Mouse (Mus musculus): ENCODE measurements around the gene Ddb1. TPM values are rescaled to one million over a fixed set of nuclear protein-coding genes. Genes with fewer than 3 reads are reported as not detected.
"Not testable (repeated sequence)": the region's sequence is repeated elsewhere in the genome, so short reads cannot be mapped to it uniquely, and the experiment has no call there.

Gene Ddb1
- 2.3 and 2.8 TPM in 2 replicates for polyA plus RNA-seq (2012)

DNA sequence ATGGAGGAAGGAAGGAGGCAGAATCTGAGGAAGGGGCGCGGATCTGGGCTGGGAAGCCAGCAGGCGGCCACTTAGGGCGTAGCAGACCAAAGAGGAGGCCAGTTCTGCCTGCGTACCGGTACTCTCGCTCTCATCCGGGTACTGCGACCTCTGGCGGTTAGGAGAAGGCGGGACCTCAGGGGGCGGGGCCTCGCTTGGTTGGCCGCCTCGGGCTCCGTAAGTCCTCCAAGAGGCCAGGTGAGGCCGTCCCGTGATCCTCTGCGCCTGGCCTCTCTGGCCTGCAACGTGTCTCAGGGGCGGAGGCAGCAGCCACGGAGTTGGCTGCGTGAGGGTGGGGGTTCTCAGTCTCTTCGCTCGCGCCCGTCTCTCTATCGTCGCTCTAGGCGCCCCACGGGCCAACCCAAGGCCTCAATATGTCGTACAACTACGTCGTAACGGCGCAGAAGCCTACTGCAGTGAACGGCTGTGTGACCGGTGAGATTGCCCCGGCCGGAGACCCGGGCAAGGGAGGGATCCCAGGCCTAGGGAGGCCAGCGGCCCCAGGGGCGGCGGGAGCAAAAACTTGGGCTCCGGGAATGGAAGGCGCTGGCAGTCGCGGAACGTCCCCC is at the start of gene Ddb1, which contains the start of gene Tkfc:
Gene Ddb1, plus strand, starts transcription at position 35 of the 608 bp plus-strand sequence.
Gene Tkfc, minus strand, starts transcription at position 362 of the 608 bp plus-strand sequence.
- no peak for TF ChIP-seq GATA1 (IDR thresholded peaks at IDR 0.05; ENCODE audit: low read length)
- TF ChIP-seq TAL1 (IDR thresholded peaks at IDR 0.05; ENCODE audit: low read length), result no peak
- Histone ChIP-seq H3K4me1 (ENCODE audit: control insufficient read depth) (peaks cover 56% of the 10 kb centered on the region), H3K36me3 (ENCODE audit: control insufficient read depth) (peaks cover 45% of the 10 kb centered on the region)

DNA sequence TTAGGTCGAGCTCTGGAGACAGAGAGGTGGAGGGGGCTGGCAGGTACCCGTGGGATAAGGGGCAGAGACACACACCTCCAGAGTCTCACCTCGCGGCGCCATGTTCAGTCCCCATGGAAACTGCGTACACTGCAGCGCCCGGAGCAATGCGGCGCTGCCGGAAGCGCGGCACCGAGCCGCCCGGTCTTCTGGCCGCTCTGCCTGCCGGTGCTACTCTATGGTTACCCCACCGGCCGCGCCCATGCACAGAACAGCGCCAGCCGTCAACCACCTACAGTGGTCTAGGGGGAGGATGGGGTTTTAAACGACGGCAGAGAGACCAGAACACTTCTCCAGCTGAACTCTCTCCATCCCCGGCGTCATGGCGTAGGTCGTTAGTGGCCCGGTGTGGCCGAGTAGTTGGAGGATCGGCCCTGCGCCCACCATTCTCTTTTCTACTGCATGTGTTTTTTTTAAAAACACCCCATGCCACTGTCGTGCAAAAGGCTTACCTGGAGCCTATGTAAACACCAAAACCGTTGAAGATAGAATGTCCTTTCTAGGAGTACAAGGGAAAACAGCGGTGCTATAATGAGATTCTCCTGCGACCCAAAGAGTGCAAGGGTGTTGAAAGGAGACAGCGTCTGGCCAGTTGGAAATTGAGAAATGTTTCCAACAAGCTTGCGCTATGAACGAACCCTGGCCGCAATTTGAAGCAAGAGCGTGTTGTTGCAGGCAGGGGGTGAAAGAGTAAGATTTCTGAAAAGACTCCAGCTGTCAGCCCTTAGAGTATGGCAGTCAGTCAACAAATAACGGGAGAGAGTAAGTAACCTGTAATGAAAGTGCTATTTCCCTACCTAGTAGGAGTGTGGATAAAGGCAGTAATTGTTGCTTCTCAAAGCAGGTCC is 49.3 kb upstream of the Ddb1 start, which contains the start of gene Tmem216:
Gene Tmem216, minus strand, starts transcription at position 615 of the 887 bp plus-strand sequence.
- Histone ChIP-seq H3K4me3 (replicated peaks) (peak within 1 kb of the TSS; percentile 80), H3K27me3 (ENCODE audit: control insufficient read depth) (no peaks in the 10 kb centered on the region), H3K36me3 (ENCODE audit: control insufficient read depth) (peaks cover 11% of the 10 kb centered on the region), H3K9me3 (ENCODE audit: control insufficient read depth, low read length) (no peaks in the 10 kb centered on the region), H3K4me1 (ENCODE audit: control insufficient read depth) (peaks cover 26% of the 10 kb centered on the region)
- no peak for TF ChIP-seq TAL1 (IDR thresholded peaks at IDR 0.05; ENCODE audit: low read length)
- TF ChIP-seq GATA1 (IDR thresholded peaks at IDR 0.05; ENCODE audit: low read length), result no peak

More for the DNA sequence above, at the start of gene Ddb1, which contains the start of gene Tkfc:
- Histone ChIP-seq H3K27me3 (ENCODE audit: control insufficient read depth) (no peaks in the 10 kb centered on the region), H3K4me3 (replicated peaks) (peak within 1 kb of the TSS; percentile 86), H3K9me3 (ENCODE audit: control insufficient read depth, low read length) (no peaks in the 10 kb centered on the region)

DNA sequence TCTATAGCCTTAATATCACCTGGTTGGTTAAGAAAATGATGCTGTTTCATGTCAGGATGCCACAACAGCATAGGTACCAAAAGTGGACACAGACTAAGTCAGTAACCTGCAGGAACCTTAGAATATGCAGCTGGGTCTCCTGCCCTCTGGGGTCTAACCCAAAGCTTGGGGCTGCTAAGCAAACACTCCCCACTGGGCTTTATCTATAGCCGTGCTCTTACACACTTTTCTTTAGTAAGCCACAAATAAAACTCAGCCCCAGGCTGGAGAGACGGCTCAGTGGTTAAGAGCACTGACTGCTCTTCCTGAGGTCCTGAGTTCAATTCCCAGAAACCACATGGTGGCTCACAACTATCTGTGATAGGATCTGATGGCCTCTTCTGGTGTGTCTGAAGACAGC is 48.1 kb upstream of the Ddb1 start:
- Histone ChIP-seq H3K4me1 (ENCODE audit: control insufficient read depth) (peaks cover 26% of the 10 kb centered on the region), H3K36me3 (ENCODE audit: control insufficient read depth) (peaks cover 2% of the 10 kb centered on the region; the same call in 1 of the 2 replicates), H3K9me3 (ENCODE audit: control insufficient read depth, low read length) (no peaks in the 10 kb centered on the region), H3K27me3 (ENCODE audit: control insufficient read depth) (no peaks in the 10 kb centered on the region), H3K4me3 (replicated peaks) (no peak overlapping the region)
- no peak for TF ChIP-seq TAL1 (IDR thresholded peaks at IDR 0.05; ENCODE audit: low read length)
- TF ChIP-seq GATA1 (IDR thresholded peaks at IDR 0.05; ENCODE audit: low read length), result no peak

DNA sequence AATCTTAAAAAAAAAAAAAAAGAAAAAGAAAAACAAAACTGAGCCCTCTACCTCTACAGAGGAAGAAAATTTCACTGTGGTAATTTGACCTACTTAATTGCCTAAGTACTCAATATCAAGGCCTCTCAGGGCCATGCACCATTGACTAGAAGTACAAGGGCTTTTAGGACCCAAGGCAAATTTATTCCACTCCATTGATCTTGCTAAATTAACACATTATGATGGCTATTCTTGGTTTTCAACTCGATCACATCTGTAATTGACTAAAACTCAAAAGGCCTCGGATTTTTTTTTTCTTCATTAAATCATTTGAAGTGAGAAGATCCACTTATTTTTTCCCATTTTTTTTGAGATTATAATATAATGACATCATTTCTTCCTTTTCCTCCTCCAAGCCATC is 47.7 kb upstream of the Ddb1 start:
- TF ChIP-seq TAL1 (IDR thresholded peaks at IDR 0.05; ENCODE audit: low read length) (no peak), GATA1 (IDR thresholded peaks at IDR 0.05; ENCODE audit: low read length) (no peak)
- peaks cover 2% of the 10 kb centered on the region; the same call in 1 of the 2 replicates for H3K36me3 ChIP-seq (ENCODE audit: control insufficient read depth)
- H3K4me3 ChIP-seq (replicated peaks), result no peak overlapping the region
- no peaks in the 10 kb centered on the region for H3K27me3 ChIP-seq (ENCODE audit: control insufficient read depth)
- no peaks in the 10 kb centered on the region for H3K9me3 ChIP-seq (ENCODE audit: control insufficient read depth, low read length)
- H3K4me1 ChIP-seq (ENCODE audit: control insufficient read depth), result peaks cover 26% of the 10 kb centered on the region

DNA sequence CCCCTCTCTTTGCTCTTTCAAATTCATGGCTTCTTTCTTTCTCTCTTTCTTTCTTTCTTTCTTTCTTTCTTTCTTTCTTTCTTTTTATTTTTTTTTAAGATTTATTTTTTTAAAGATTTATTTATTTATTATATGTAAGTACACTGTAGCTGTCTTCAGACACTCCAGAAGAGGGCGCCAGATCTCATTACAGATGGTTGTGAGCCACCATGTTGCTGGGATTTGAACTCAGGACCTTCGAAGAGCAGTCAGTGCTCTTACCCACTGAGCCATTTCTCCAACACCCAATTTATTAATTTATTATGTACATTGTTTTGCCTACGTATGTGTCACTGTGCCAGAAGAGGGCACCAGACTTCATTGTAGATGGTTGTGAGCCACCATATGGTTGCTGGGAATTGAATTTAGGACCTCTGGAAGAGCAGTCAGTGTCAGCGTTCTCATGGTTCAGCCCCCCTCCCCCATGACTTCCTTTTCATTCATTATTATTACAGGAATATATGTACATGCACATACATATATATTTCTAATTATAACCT is 47.2 kb upstream of the Ddb1 start:
- H3K36me3 ChIP-seq (ENCODE audit: control insufficient read depth); H3K27me3 ChIP-seq (ENCODE audit: control insufficient read depth); H3K4me3 ChIP-seq (replicated peaks); H3K9me3 ChIP-seq (ENCODE audit: control insufficient read depth, low read length): not testable (repeated sequence)
- peaks cover 26% of the 10 kb centered on the region for H3K4me1 ChIP-seq (ENCODE audit: control insufficient read depth)

DNA sequence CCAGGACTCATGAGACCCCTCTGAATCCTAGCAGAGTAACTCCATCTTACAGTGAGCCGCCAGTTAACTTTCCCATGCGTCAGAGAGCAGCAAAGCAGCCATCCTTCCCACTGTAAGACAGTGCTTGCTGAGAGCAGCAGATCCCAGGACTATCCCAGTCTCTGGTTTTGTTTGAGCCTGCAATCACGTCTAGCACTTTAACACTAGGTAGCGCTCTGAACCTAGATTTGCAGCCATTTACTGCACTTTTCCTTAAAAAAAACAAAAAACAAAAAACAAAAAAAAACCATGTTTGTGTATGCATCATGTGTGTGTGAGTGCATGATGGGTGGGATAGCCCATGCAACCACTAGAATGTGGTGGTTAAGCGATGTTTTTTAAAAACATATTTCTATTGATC is 45.0 kb upstream of the Ddb1 start:
- Histone ChIP-seq H3K4me1 (ENCODE audit: control insufficient read depth) (peaks cover 18% of the 10 kb centered on the region), H3K4me3 (replicated peaks) (no peak overlapping the region), H3K9me3 (ENCODE audit: control insufficient read depth, low read length) (no peaks in the 10 kb centered on the region), H3K36me3 (ENCODE audit: control insufficient read depth) (no peaks in the 10 kb centered on the region), H3K27me3 (ENCODE audit: control insufficient read depth) (no peaks in the 10 kb centered on the region; the same call in 1 of the 2 replicates)
- TF ChIP-seq TAL1 (IDR thresholded peaks at IDR 0.05; ENCODE audit: low read length), result no peak
- no peak for TF ChIP-seq GATA1 (IDR thresholded peaks at IDR 0.05; ENCODE audit: low read length)

DNA sequence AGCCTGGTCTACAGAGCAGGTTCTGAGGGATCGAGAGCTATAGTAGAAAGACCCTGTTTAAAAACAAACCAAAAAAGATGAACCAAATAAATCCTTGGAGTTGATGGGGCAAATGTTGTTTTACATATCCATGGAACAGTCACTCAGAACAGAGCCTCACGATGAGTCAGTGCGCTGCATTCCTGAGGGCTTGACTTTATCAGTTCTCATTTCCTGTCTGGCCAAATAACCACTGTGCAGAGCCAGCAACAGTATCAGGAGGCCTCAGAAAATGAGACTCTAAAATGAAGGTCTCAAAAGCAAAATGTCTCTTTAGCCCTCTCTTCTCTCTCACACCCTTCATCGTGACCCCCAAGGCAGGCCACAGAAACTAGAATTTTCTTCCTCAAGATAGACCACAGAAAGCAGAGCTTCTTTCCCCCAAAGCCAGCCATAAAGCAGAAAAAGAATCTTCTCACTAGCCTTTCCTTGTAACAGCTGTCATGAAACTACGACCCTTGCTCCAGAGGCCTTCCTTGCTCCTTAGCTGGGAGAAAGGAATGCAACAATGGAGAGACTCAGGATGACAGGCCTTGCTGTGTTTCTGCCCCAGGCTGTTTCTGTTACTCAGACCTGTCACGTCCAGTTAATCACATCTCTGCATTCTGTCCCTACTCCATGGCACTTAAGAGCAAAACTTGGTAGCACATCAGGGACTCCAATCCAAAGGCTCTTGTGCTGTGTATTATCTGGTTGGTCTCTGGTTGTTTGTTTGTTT is 43.4 kb upstream of the Ddb1 start:
- no peak for TF ChIP-seq GATA1 (IDR thresholded peaks at IDR 0.05; ENCODE audit: low read length)
- TF ChIP-seq TAL1 (IDR thresholded peaks at IDR 0.05; ENCODE audit: low read length), result no peak
- peaks cover 7% of the 10 kb centered on the region for H3K4me1 ChIP-seq (ENCODE audit: control insufficient read depth)
- H3K27me3 ChIP-seq (ENCODE audit: control insufficient read depth), result no peaks in the 10 kb centered on the region; the same call in 1 of the 2 replicates
- H3K36me3 ChIP-seq (ENCODE audit: control insufficient read depth), result no peaks in the 10 kb centered on the region
- H3K4me3 ChIP-seq (replicated peaks), result no peak overlapping the region
- no peaks in the 10 kb centered on the region for H3K9me3 ChIP-seq (ENCODE audit: control insufficient read depth, low read length)

DNA sequence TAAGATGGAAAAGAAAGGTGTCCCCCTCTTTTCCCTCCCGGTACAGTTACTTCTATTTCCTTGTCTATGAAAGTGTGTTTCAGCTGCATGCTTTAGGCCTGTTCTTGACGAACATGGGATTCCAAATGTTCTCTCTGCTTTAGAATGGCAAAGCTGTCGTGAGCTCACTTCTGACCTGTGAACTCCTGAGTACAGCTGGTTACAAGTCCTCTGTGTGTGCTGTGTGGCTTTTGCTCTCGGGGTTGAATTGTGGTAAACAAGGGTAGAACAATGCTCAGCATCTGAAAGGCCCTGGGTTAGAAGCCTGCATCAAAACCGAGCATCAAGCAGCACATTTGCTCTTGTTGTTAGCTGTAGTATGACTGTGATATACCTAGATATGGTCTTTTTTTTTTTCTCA is 42.8 kb upstream of the Ddb1 start:
- TF ChIP-seq GATA1 (IDR thresholded peaks at IDR 0.05; ENCODE audit: low read length) (no peak), TAL1 (IDR thresholded peaks at IDR 0.05; ENCODE audit: low read length) (no peak)
- no peaks in the 10 kb centered on the region; the same call in 1 of the 2 replicates for H3K27me3 ChIP-seq (ENCODE audit: control insufficient read depth)
- H3K4me3 ChIP-seq (replicated peaks), result no peak overlapping the region
- no peaks in the 10 kb centered on the region for H3K36me3 ChIP-seq (ENCODE audit: control insufficient read depth)
- 0 out of 2 replicates have a peak, but pooled peaks cover under 1% of the 10 kb centered on the region for H3K9me3 ChIP-seq (ENCODE audit: control insufficient read depth, low read length)
- peaks cover 4% of the 10 kb centered on the region for H3K4me1 ChIP-seq (ENCODE audit: control insufficient read depth)

All from erythroblast, embryonic 14.5 days (primary cell).